Mouse (Mus musculus) liver, embryonic 13.5 days (tissue): Measurements from ENCODE around the gene Thy1. TPM values are rescaled to one million over a fixed set of nuclear protein-coding genes. Genes with fewer than 3 reads are reported as not detected.
A peak's percentile ranks its signal among the peaks of the same experiment; 100 is the strongest.

Source experiments
- ATAC-seq: fragments of 200-750 bp; cut with Nextera tagmentation; 2 replicates; pipeline ENCODE4 v1.8.0; 2017; ENCODE audit warnings: low read depth, mild to moderate bottlenecking, moderate number of reproducible peaks, moderate library complexity
- DNase-seq: peaks from one replicate; pipeline ENCODE4 v3.0.0; 2022
- H3K27ac ChIP-seq: fragments of 300-500 bp; sonication (generic); 2 replicates; pipeline ENCODE4 v1.5.1; 2015; ENCODE audit warnings: moderate library complexity, mild to moderate bottlenecking, inconsistent platforms
- H3K27me3 ChIP-seq: fragments of 300-500 bp; sonication (generic); 2 replicates; pipeline ENCODE4 v1.6.1; 2015; ENCODE audit warnings: mild to moderate bottlenecking, inconsistent platforms
- H3K36me3 ChIP-seq: fragments of 300-500 bp; sonication (generic); 2 replicates; pipeline ENCODE4 v1.6.1; 2015; ENCODE audit warnings: mild to moderate bottlenecking, inconsistent platforms
- H3K4me1 ChIP-seq: fragments of 300-500 bp; sonication (generic); replicated peaks from 2 replicates; pipeline ENCODE4 v1.6.1; 2015; ENCODE audit warnings: inconsistent platforms
- H3K4me2 ChIP-seq: fragments of 300-500 bp; sonication (generic); 2 replicates; pipeline ENCODE4 v1.6.1; 2015; ENCODE audit warnings: inconsistent platforms, mild to moderate bottlenecking, moderate library complexity
- H3K4me3 ChIP-seq: fragments of 300-500 bp; sonication (generic); replicated peaks from 2 replicates; pipeline ENCODE4 v1.5.1; 2015; ENCODE audit warnings: mild to moderate bottlenecking, inconsistent platforms
- H3K9ac ChIP-seq: fragments of 300-500 bp; sonication (generic); 2 replicates; pipeline ENCODE4 v1.6.1; 2015; ENCODE audit warnings: mild to moderate bottlenecking, inconsistent platforms
- H3K9me3 ChIP-seq: fragments of 300-500 bp; sonication (generic); replicated peaks from 2 replicates; pipeline ENCODE4 v1.6.1; 2016; ENCODE audit warnings: inconsistent platforms
- WGBS: fragments of 180-500 bp; shearing (Covaris S2); methylation state at CpG from one replicate; pipeline ENCODE4 v1.1.7; 2015; ENCODE audit not compliant: insufficient replicate concordance; 5-methylcytosine and 5-hydroxymethylcytosine counted together
- polyA plus RNA-seq: library from polyadenylated mRNA; unstranded; fragments of >200 nt; fragmentation: Nextera tagmentation; extraction: Ambion mirVana; gene quantifications from 2 replicates; pipeline ENCODE4 v1.2.1, GENCODE M21; 2015

The Thy1 gene
- polyA plus RNA-seq, 1 experiment from 2014 or later = 0.15 TPM

- no peak overlapping the region for H3K4me3 ChIP-seq
- peak overlapping the region; percentile 96 for H3K4me2 ChIP-seq
- H3K36me3 ChIP-seq = 0 out of 2 replicates have a peak, but pooled peaks cover 3% of the 10 kb centered on the region
- WGBS = 67% methylated on average over 15 of the region's 15 CpGs
- H3K9ac ChIP-seq = no peak overlapping the region
- peaks cover 62% of the 10 kb centered on the region for H3K27me3 ChIP-seq
- H3K4me1 ChIP-seq = peaks cover 55% of the 10 kb centered on the region
- H3K27ac ChIP-seq = no peak overlapping the region; the same call in 1 of the 2 replicates
- no peak for ATAC-seq
- no peak for DNase-seq
- no peaks in the 10 kb centered on the region for H3K9me3 ChIP-seq
Measured at GRCm38 (mm10) chr9:44085741-44086665, 42.8 kb downstream of the Thy1 start.

- H3K27me3 ChIP-seq = peaks cover 60% of the 10 kb centered on the region
- H3K36me3 ChIP-seq = 0 out of 2 replicates have a peak, but pooled peaks cover 4% of the 10 kb centered on the region
- 61% methylated on average over 10 of the region's 10 CpGs for WGBS
- H3K4me2 ChIP-seq = no peak overlapping the region
- no peak overlapping the region for H3K4me3 ChIP-seq
- H3K4me1 ChIP-seq = peaks cover 53% of the 10 kb centered on the region
- DNase-seq (no peak), ATAC-seq (no peak)
- H3K9me3 ChIP-seq = no peaks in the 10 kb centered on the region
- H3K9ac ChIP-seq = no peak overlapping the region
- H3K27ac ChIP-seq = no peak overlapping the region
Measured at GRCm38 (mm10) chr9:44086960-44087359, 43.8 kb downstream of the Thy1 start.

GRCm38 (mm10) chr9:44087761-44088455 lies 44.7 kb downstream of the Thy1 start:
- Histone ChIP-seq H3K4me2 (no peak overlapping the region), H3K9me3 (no peaks in the 10 kb centered on the region), H3K9ac (no peak overlapping the region), H3K4me3 (no peak overlapping the region), H3K36me3 (0 out of 2 replicates have a peak, but pooled peaks cover 7% of the 10 kb centered on the region), H3K27me3 (peaks cover 51% of the 10 kb centered on the region), H3K4me1 (peaks cover 53% of the 10 kb centered on the region), H3K27ac (no peak overlapping the region)
- DNase-seq (no peak), ATAC-seq (no peak)
- 24% methylated on average over 15 of the region's 15 CpGs for WGBS

- ATAC-seq = no peak
- Histone ChIP-seq H3K27ac (no peak overlapping the region), H3K27me3 (peaks cover 40% of the 10 kb centered on the region), H3K36me3 (0 out of 2 replicates have a peak, but pooled peaks cover 7% of the 10 kb centered on the region), H3K4me2 (peak overlapping the region; percentile 23; the same call in 1 of the 2 replicates), H3K9ac (no peak overlapping the region), H3K4me1 (peaks cover 47% of the 10 kb centered on the region), H3K4me3 (no peak overlapping the region), H3K9me3 (no peaks in the 10 kb centered on the region)
- no peak for DNase-seq
- WGBS = 20% methylated on average over 12 of the region's 12 CpGs
Measured at GRCm38 (mm10) chr9:44088877-44089608, 45.9 kb downstream of the Thy1 start.

- no peak for ATAC-seq
- no peak for DNase-seq
- H3K4me1 ChIP-seq = peaks cover 15% of the 10 kb centered on the region; the same call in 1 of the 2 replicates
- no peaks in the 10 kb centered on the region for H3K27me3 ChIP-seq
- H3K9ac ChIP-seq = no peak overlapping the region
- WGBS = 54% methylated on average over 24 of the region's 24 CpGs
- no peak overlapping the region for H3K27ac ChIP-seq
- H3K36me3 ChIP-seq = 0 out of 2 replicates have a peak, but pooled peaks cover 7% of the 10 kb centered on the region
- H3K9me3 ChIP-seq = no peaks in the 10 kb centered on the region
- H3K4me3 ChIP-seq = no peak overlapping the region
- H3K4me2 ChIP-seq = no peak overlapping the region
Measured at GRCm38 (mm10) chr9:44093612-44094503, 50.7 kb downstream of the Thy1 start.

- Histone ChIP-seq H3K4me1 (peaks cover 9% of the 10 kb centered on the region; the same call in 1 of the 2 replicates), H3K4me2 (no peak overlapping the region), H3K36me3 (0 out of 2 replicates have a peak, but pooled peaks cover 7% of the 10 kb centered on the region), H3K9me3 (no peaks in the 10 kb centered on the region), H3K27me3 (no peaks in the 10 kb centered on the region), H3K27ac (no peak overlapping the region), H3K9ac (no peak overlapping the region), H3K4me3 (no peak overlapping the region)
- ATAC-seq = no peak
- 36% methylated on average over 3 of the region's 3 CpGs for WGBS
- DNase-seq = no peak
Measured at GRCm38 (mm10) chr9:44094737-44095136, 51.6 kb downstream of the Thy1 start.

GRCm38 (mm10) chr9:44095781-44096180 lies 52.6 kb downstream of the Thy1 start:
- H3K27ac ChIP-seq = no peak overlapping the region
- ATAC-seq (no peak), DNase-seq (no peak)
- 0 out of 2 replicates have a peak, but pooled peaks cover 7% of the 10 kb centered on the region for H3K36me3 ChIP-seq
- H3K9ac ChIP-seq = no peak overlapping the region
- peaks cover 5% of the 10 kb centered on the region; the same call in 1 of the 2 replicates for H3K4me1 ChIP-seq
- no peak overlapping the region for H3K4me2 ChIP-seq
- H3K4me3 ChIP-seq = no peak overlapping the region
- no peaks in the 10 kb centered on the region for H3K27me3 ChIP-seq
- no peaks in the 10 kb centered on the region for H3K9me3 ChIP-seq
- WGBS = 80% methylated on average over 9 of the region's 9 CpGs

- no peak for ATAC-seq
- no peak overlapping the region for H3K27ac ChIP-seq
- WGBS = 67% methylated on average over 9 of the region's 9 CpGs
Measured at GRCm38 (mm10) chr9:44096536-44096935, 53.4 kb downstream of the Thy1 start.

More at GRCm38 (mm10) chr9:44096536-44096935, 53.4 kb downstream of the Thy1 start:
- H3K4me2 ChIP-seq = no peak overlapping the region
- H3K27me3 ChIP-seq = no peaks in the 10 kb centered on the region
- H3K4me1 ChIP-seq = peaks cover 5% of the 10 kb centered on the region; the same call in 1 of the 2 replicates
- DNase-seq = no peak
- no peak overlapping the region for H3K4me3 ChIP-seq
- 0 out of 2 replicates have a peak, but pooled peaks cover 4% of the 10 kb centered on the region for H3K36me3 ChIP-seq
- H3K9ac ChIP-seq = no peak overlapping the region
- no peaks in the 10 kb centered on the region for H3K9me3 ChIP-seq
